Comparison of ENCODE assay signal across 15 mouse cellular contexts in the genomic region with DNA sequence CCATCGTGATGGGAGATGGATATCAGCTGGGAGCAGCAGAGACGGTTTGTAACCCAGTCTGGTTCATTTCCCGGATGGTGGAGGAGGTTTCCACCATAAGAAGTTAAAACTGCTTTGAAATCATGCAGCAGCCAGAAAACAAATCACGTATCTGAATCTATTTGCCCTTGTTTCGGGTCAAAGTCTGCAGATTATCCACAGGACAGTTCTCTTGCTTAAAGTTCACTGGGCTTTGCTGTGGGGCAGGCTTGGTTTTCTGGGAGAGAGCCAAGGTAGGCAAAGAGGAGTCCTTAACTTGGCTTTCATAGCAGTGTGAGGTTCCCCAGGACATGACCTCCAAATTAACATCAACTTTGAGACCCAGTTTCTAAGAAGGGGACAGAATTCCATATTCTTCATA.
DNase-seq lines count a peak whose midpoint lies in the region; ATAC-seq and TF ChIP-seq lines count a peak whose summit lies in the region.
"Had no signal": no experiment of that assay in that cellular context is flagged by ENCODE, and none has a peak within 500 bp of the region (broad histone marks: within the 10 kb centered on the region; RNA-seq: fewer than 3 reads in every experiment).

No protein-coding gene starts in this region.

- intact Hi-C loops in heart, postnatal 25 days (cut with DNase I): no loop called here

- ATAC-seq in hindbrain, postnatal 0 days: no peak
- no peak for ATAC-seq in midbrain, postnatal 0 days (ENCODE audit: low FRiP score)
- ATAC-seq: intestine, embryonic 15.5 days had no signal

- H3K27me3 ChIP-seq in liver, adult 2 months (ENCODE audit: control insufficient read depth, insufficient read depth, low read length): no peaks in the 10 kb centered on the region
- H3K27me3 ChIP-seq in hindbrain, postnatal 0 days (ENCODE audit: insufficient read depth, low read length): no peaks in the 10 kb centered on the region
- no peaks in the 10 kb centered on the region for H3K27me3 ChIP-seq in midbrain, postnatal 0 days (ENCODE audit: insufficient read depth, low read length)
- H3K27me3 ChIP-seq: intestine, embryonic 15.5 days had no signal

- no peaks in the 10 kb centered on the region for H3K79me2 ChIP-seq in liver, adult 2 months (ENCODE audit: control insufficient read depth, insufficient read depth, low read length)

- no peak for TF ChIP-seq CTCF in liver, adult 2 months (IDR thresholded peaks at IDR 0.05; ENCODE audit: low read depth, low read length)
- no peak for TF ChIP-seq CTCF in hindbrain, postnatal 0 days (IDR thresholded peaks at IDR 0.05; ENCODE audit: low read depth)
- TF ChIP-seq CTCF in midbrain, postnatal 0 days (IDR thresholded peaks at IDR 0.05): no peak

- DNase-seq in heart, adult 11 months: peak; percentile 22
- DNase-seq in heart, adult 18-20 months: no peak
- peak; percentile 97 for DNase-seq in liver, adult 2 months (ENCODE audit: extremely low read depth, low read depth, low spot score)
- no peak for DNase-seq in liver
- DNase-seq in hindbrain, postnatal 0 days (ENCODE audit: low spot score): no peak
- no peak for DNase-seq in midbrain, postnatal 0 days (ENCODE audit: low spot score)
- no peak for DNase-seq in layer of hippocampus, postnatal 10 days (ENCODE audit: low spot score in 2 of 2)
- DNase-seq in heart, postnatal 25 days (ENCODE audit: low spot score): no peak
- DNase-seq: cerebellum, adult 9-11 months; gastrocnemius, postnatal 10 days; heart, postnatal 10 days; lung, postnatal 4 days; thymus, postnatal 36 days had no signal

- TF ChIP-seq POLR2A in liver, adult 2 months (IDR thresholded peaks at IDR 0.05; ENCODE audit: extremely low read depth, insufficient read depth, low read length): no peak

- no peak overlapping the region for H3K4me3 ChIP-seq in liver, adult 2 months (ENCODE audit: insufficient read depth, low read depth, low read length)
- no peak overlapping the region for H3K4me3 ChIP-seq in hindbrain, postnatal 0 days (ENCODE audit: low read length)
- no peak overlapping the region for H3K4me3 ChIP-seq in midbrain, postnatal 0 days (ENCODE audit: low read depth, low read length)
- H3K4me3 ChIP-seq: intestine, embryonic 15.5 days; limb, embryonic 12.5 days had no signal

- peaks cover 16% of the 10 kb centered on the region for H3K4me1 ChIP-seq in liver, adult 2 months (ENCODE audit: control insufficient read depth, insufficient read depth, low read length)
- no peaks in the 10 kb centered on the region; the same call in none of the 2 replicates for H3K4me1 ChIP-seq in hindbrain, postnatal 0 days (ENCODE audit: insufficient read depth, low read length)
- peaks cover 13% of the 10 kb centered on the region; the same call in 1 of the 2 replicates for H3K4me1 ChIP-seq in midbrain, postnatal 0 days (ENCODE audit: insufficient read depth, low read length)

- 0 out of 2 replicates have a peak overlapping the region, but pooled peaks have one; percentile 8 for H3K27ac ChIP-seq in liver, adult 2 months (replicated peaks; ENCODE audit: insufficient read depth, low read depth, low read length)
- H3K27ac ChIP-seq in hindbrain, postnatal 0 days: peak overlapping the region; percentile 74; the same call in 1 of the 2 replicates
- peak overlapping the region; percentile 85 for H3K27ac ChIP-seq in midbrain, postnatal 0 days (ENCODE audit: low read depth, low read length)
- H3K27ac ChIP-seq: intestine, embryonic 15.5 days; limb, embryonic 12.5 days had no signal

- H3K36me3 ChIP-seq in liver, adult 2 months (ENCODE audit: control insufficient read depth, insufficient read depth, low read length): no peaks in the 10 kb centered on the region
- no peaks in the 10 kb centered on the region for H3K36me3 ChIP-seq in hindbrain, postnatal 0 days (ENCODE audit: insufficient read depth, low read length)
- no peaks in the 10 kb centered on the region for H3K36me3 ChIP-seq in midbrain, postnatal 0 days (ENCODE audit: insufficient read depth, low read length)
- H3K36me3 ChIP-seq: intestine, embryonic 15.5 days; limb, embryonic 12.5 days had no signal

- H3K4me2 ChIP-seq in hindbrain, postnatal 0 days (ENCODE audit: low read depth, low read length): no peak overlapping the region
- H3K4me2 ChIP-seq in midbrain, postnatal 0 days (ENCODE audit: low read depth, low read length, poor library complexity, severe bottlenecking): no peak overlapping the region
- H3K4me2 ChIP-seq: intestine, embryonic 15.5 days; limb, embryonic 12.5 days had no signal

- 20% methylated on average over 5 of the region's 5 CpGs for WGBS in liver, adult 2 months
- WGBS in hindbrain, postnatal 0 days: 78% methylated on average over 5 of the region's 5 CpGs
- WGBS in midbrain, postnatal 0 days: 86% methylated on average over 5 of the region's 5 CpGs

- no peak overlapping the region for H3K9ac ChIP-seq in liver, adult 2 months (ENCODE audit: low read depth, low read length)
- H3K9ac ChIP-seq in hindbrain, postnatal 0 days (replicated peaks; ENCODE audit: low read length): no peak overlapping the region
- no peak overlapping the region for H3K9ac ChIP-seq in midbrain, postnatal 0 days (replicated peaks; ENCODE audit: low read length, poor library complexity, severe bottlenecking)
- H3K9ac ChIP-seq: intestine, embryonic 15.5 days; limb, embryonic 12.5 days had no signal

- H3K9me3 ChIP-seq in hindbrain, postnatal 0 days (ENCODE audit: low read length): no peaks in the 10 kb centered on the region
- H3K9me3 ChIP-seq in midbrain, postnatal 0 days (ENCODE audit: low read length): no peaks in the 10 kb centered on the region
- H3K9me3 ChIP-seq: intestine, embryonic 15.5 days; limb, embryonic 12.5 days had no signal

Comparison
In these comparisons a context has a peak if more than half of its experiments do, and no peak if none do; other contexts are left out.
1. DNase-seq: peak in heart, adult 11 months (single experiment) and liver, adult 2 months (single experiment); none in heart, adult 18-20 months (0 of 2), liver (single experiment), hindbrain, postnatal 0 days (single experiment), midbrain, postnatal 0 days (single experiment), layer of hippocampus, postnatal 10 days (0 of 2) and heart, postnatal 25 days (single experiment).
2. H3K27ac ChIP-seq: peak in every context shown above with its lines; median percentile 85 in midbrain, postnatal 0 days; 74 in hindbrain, postnatal 0 days; 8 in liver, adult 2 months.